Mouse (Mus musculus) limb, embryonic 14.5 days (tissue): ENCODE measurements around the gene Galk1. TPM values are rescaled to one million over a fixed set of nuclear protein-coding genes. Genes with fewer than 3 reads are reported as not detected.

Experiments
- ATAC-seq: fragments of 200-750 bp; cut with Nextera tagmentation; 2 replicates; pipeline ENCODE4 v1.8.0; 2017; ENCODE audit warnings: low read depth, moderate number of reproducible peaks, moderate TSS enrichment; ENCODE audit not compliant: low FRiP score
- DNase-seq: peaks from one replicate; pipeline ENCODE4 v3.0.0-alpha.2; 2015; ENCODE audit warnings: low spot score
- H3K27ac ChIP-seq: fragments of 300-500 bp; sonication (generic); replicated peaks from 2 replicates; pipeline ENCODE4 v1.5.1; 2014; ENCODE audit warnings: low read depth, mild to moderate bottlenecking, low read length, moderate library complexity, mixed read lengths
- H3K27me3 ChIP-seq: fragments of 300-500 bp; sonication (generic); 2 replicates; pipeline ENCODE4 v1.6.1; 2014; ENCODE audit warnings: low read length, mixed read lengths; ENCODE audit not compliant: control insufficient read depth, insufficient read depth
- H3K36me3 ChIP-seq: fragments of 300-500 bp; sonication (generic); 2 replicates; pipeline ENCODE4 v1.6.1; 2014; ENCODE audit warnings: mild to moderate bottlenecking, low read length, moderate library complexity, mixed read lengths; ENCODE audit not compliant: control insufficient read depth, insufficient read depth
- H3K4me1 ChIP-seq: fragments of 300-500 bp; sonication (generic); 2 replicates; pipeline ENCODE4 v1.6.1; 2014; ENCODE audit warnings: antibody characterized with exemption, low read length, mixed read lengths; ENCODE audit not compliant: control insufficient read depth, insufficient read depth
- H3K4me2 ChIP-seq: fragments of 300-500 bp; sonication (generic); replicated peaks from 2 replicates; pipeline ENCODE4 v1.6.1; 2014; ENCODE audit warnings: low read depth, mild to moderate bottlenecking, low read length, moderate library complexity; ENCODE audit not compliant: severe bottlenecking
- H3K4me3 ChIP-seq: fragments of 300-500 bp; sonication (generic); replicated peaks from 2 replicates; pipeline ENCODE4 v1.5.1; 2014; ENCODE audit warnings: low read length
- H3K9ac ChIP-seq: fragments of 300-500 bp; sonication (generic); 2 replicates; pipeline ENCODE4 v1.6.1; 2014; ENCODE audit warnings: mild to moderate bottlenecking, low read depth, low read length, moderate library complexity; ENCODE audit not compliant: severe bottlenecking
- H3K9me3 ChIP-seq: fragments of 300-500 bp; sonication (generic); 2 replicates; pipeline ENCODE4 v1.6.1; 2016; ENCODE audit warnings: low read length; ENCODE audit not compliant: control insufficient read depth
- POLR2A ChIP-seq: fragments of 200-500 bp; IDR thresholded peaks from 2 replicates; pipeline ENCODE4 v1.8.0; 2012; ENCODE audit warnings: inconsistent platforms, mild to moderate bottlenecking, moderate library complexity, borderline replicate concordance; ENCODE audit not compliant: insufficient read depth, insufficient read length; ENCODE audit errors: extremely low read depth
- WGBS: fragments of 180-500 bp; shearing (Covaris S2); extraction: QIAGEN DNeasy Blood & Tissue Kit; methylation state at CpG from one replicate; pipeline ENCODE4 v1.1.7; 2014; 5-methylcytosine and 5-hydroxymethylcytosine counted together
- polyA plus RNA-seq, 2 experiments: library from polyadenylated mRNA; depleted of rRNA in 1 of 2; stranded (reverse) in 1 of 2; unstranded in 1 of 2; fragments of >200 nt; fragmentation: Nextera tagmentation in 1 of 2; extraction: Ambion mirVana in 1 of 2; gene quantifications; 2 replicates each; pipeline versions ENCODE4 v1.2.1 to v1.2.3; 2012 to 2014

Gene Galk1
- polyA plus RNA-seq, 2 experiments: 115 to 164 TPM

GRCm38 (mm10) chr11:115971016-115971415 lies 41.5 kb downstream of the Galk1 start:
- H3K36me3 ChIP-seq: peaks cover 11% of the 10 kb centered on the region
- DNase-seq (no peak), ATAC-seq (no peak)
- H3K4me2 ChIP-seq: no peak overlapping the region
- no peak for TF ChIP-seq POLR2A
- peaks cover 24% of the 10 kb centered on the region for H3K27me3 ChIP-seq
- H3K4me1 ChIP-seq: 0 out of 2 replicates have a peak, but pooled peaks cover 2% of the 10 kb centered on the region
- no peaks in the 10 kb centered on the region for H3K9me3 ChIP-seq
- WGBS: 65% methylated on average over 6 of the region's 6 CpGs
- H3K4me3 ChIP-seq: no peak overlapping the region
- no peak overlapping the region for H3K9ac ChIP-seq
- no peak overlapping the region for H3K27ac ChIP-seq

- H3K27me3 ChIP-seq: peaks cover 15% of the 10 kb centered on the region
- no peak for ATAC-seq
- peaks cover 19% of the 10 kb centered on the region for H3K36me3 ChIP-seq
- H3K4me1 ChIP-seq: 0 out of 2 replicates have a peak, but pooled peaks cover 2% of the 10 kb centered on the region
- no peak overlapping the region for H3K9ac ChIP-seq
- H3K9me3 ChIP-seq: no peaks in the 10 kb centered on the region
- no peak overlapping the region for H3K4me2 ChIP-seq
- H3K4me3 ChIP-seq: no peak overlapping the region
- WGBS: 58% methylated on average over 15 of the region's 15 CpGs
- TF ChIP-seq POLR2A: no peak
- H3K27ac ChIP-seq: no peak overlapping the region
- no peak for DNase-seq
Measured at GRCm38 (mm10) chr11:115970006-115970673, 42.4 kb downstream of the Galk1 start.

- DNase-seq: no peak
- Histone ChIP-seq H3K4me1 (no peaks in the 10 kb centered on the region), H3K36me3 (peaks cover 32% of the 10 kb centered on the region), H3K27me3 (peaks cover 3% of the 10 kb centered on the region), H3K9ac (no peak overlapping the region), H3K4me2 (no peak overlapping the region), H3K27ac (no peak overlapping the region), H3K4me3 (no peak overlapping the region), H3K9me3 (no peaks in the 10 kb centered on the region)
- ATAC-seq: no peak
- WGBS: 71% methylated on average over 5 of the region's 5 CpGs
- no peak for TF ChIP-seq POLR2A
Measured at GRCm38 (mm10) chr11:115968731-115969405, 43.7 kb downstream of the Galk1 start.

- Histone ChIP-seq H3K9ac (no peak overlapping the region), H3K9me3 (no peaks in the 10 kb centered on the region), H3K36me3 (peaks cover 69% of the 10 kb centered on the region), H3K27me3 (no peaks in the 10 kb centered on the region), H3K27ac (no peak overlapping the region), H3K4me2 (no peak overlapping the region), H3K4me3 (no peak overlapping the region), H3K4me1 (no peaks in the 10 kb centered on the region)
- WGBS: 86% methylated on average over 10 of the region's 10 CpGs
- DNase-seq: no peak
- TF ChIP-seq POLR2A: no peak
- ATAC-seq: no peak
Measured at GRCm38 (mm10) chr11:115964977-115965604, 47.4 kb downstream of the Galk1 start.

GRCm38 (mm10) chr11:115962651-115963412 lies 49.7 kb downstream of the Galk1 start:
- Histone ChIP-seq H3K4me3 (no peak overlapping the region), H3K4me2 (no peak overlapping the region), H3K36me3 (peaks cover 82% of the 10 kb centered on the region), H3K9ac (no peak overlapping the region), H3K4me1 (no peaks in the 10 kb centered on the region), H3K9me3 (no peaks in the 10 kb centered on the region), H3K27ac (no peak overlapping the region), H3K27me3 (no peaks in the 10 kb centered on the region)
- ATAC-seq (no peak), DNase-seq (no peak)
- WGBS: 91% methylated on average over 9 of the region's 9 CpGs
- TF ChIP-seq POLR2A: no peak
